Mouse (Mus musculus): Measurements from ENCODE around the gene Cd300a.

- TF ChIP-seq POLR2A (IDR thresholded peaks at IDR 0.05; ENCODE audit: insufficient read depth, low read length) = no peak
- TF ChIP-seq CTCF (IDR thresholded peaks at IDR 0.05; ENCODE audit: low read depth, low read length) = no peak
These were observed 45.2 kb upstream of the Cd300a start for GRCm38 (mm10) chr11:114844464-114845220.
